Mouse (Mus musculus): ENCODE measurements at regions not wholly inside any gene's neighbourhood (a gene's known extent, or its start where the extent isn't known, plus 50 kb on each side); places are given as distances from the start of the nearest gene placed in this dataset.
A peak's percentile ranks its signal among the peaks of the same experiment; 100 is the strongest.
"Not testable (repeated sequence)": the region's sequence is repeated elsewhere in the genome, so short reads cannot be mapped to it uniquely, and the experiment has no call there.

GRCm38 (mm10) chr15:42082436-42082835, 1948.3 kb downstream of the 9330182O14Rik start:
- no peak for DNase-seq (ENCODE audit: low read depth)

DNA sequence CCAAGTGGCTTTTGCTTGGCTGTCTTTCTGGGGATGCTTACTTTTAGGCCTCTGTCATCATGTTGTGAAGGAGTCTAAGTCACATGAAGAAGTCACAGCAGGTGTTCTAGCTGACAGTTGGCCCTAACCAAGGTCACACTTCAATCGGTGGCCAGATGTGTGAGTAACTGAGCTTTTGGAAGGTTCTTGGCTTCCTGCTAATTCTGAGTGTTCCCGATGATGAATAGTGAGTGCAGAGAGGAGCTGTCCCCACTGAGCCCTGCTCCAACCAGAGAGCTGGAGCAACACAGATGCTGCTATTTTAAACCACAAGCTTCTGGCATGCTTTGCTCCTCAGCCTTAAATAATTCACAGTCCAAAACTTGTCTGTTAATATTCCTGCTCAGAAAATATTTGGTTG, 1966.6 kb downstream of the 9330182O14Rik start:
- peak; percentile 8 for DNase-seq (ENCODE audit: low read depth)

DNA sequence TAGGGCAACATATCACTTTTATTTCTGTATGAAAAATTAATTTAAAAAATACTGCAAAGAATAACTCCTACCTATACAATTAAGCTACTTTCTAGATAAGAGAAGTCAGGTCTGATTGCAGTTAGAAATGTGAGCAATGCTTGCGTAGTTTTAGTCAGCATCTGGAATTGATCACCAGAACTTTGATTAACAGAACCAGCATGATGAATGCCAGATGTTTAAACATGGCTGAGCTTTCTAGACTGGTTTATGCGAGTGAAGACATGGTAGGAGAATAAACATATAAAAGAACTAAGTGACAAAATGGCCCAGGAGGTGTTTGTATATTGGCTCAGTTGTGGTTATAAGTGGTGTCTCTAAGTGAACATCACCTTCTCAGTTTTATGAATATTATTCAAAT, 1970.7 kb downstream of the 9330182O14Rik start:
- peak; percentile 19 for DNase-seq (ENCODE audit: low read depth)

DNA sequence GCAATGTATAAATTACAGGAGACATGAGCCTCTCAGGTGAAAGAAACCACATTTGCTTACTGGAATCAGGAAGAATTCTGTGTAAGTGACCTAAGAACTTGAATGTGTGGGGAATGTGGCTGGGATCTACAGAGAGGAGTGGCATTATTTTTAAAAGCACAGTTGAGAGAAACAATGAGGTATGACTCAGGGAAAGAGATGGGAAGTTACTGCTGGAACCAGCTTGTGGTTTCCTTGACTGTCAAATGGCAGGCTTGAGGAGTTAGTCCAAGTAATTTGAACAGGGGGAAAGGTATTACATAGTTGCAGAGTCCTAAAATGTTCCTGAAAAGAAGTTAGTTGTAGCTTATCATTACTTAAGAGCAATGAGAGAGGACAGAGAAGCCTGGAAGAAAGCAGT, 1972.9 kb downstream of the 9330182O14Rik start:
- peak; percentile 16 for DNase-seq (ENCODE audit: low read depth)

- DNase-seq (ENCODE audit: low read depth) = no peak
Observed at GRCm38 (mm10) chr15:42111811-42112210, 1977.6 kb downstream of the 9330182O14Rik start.

GRCm38 (mm10) chr15:42127471-42127870, 1993.3 kb downstream of the 9330182O14Rik start:
- DNase-seq (ENCODE audit: low read depth) = no peak

DNA sequence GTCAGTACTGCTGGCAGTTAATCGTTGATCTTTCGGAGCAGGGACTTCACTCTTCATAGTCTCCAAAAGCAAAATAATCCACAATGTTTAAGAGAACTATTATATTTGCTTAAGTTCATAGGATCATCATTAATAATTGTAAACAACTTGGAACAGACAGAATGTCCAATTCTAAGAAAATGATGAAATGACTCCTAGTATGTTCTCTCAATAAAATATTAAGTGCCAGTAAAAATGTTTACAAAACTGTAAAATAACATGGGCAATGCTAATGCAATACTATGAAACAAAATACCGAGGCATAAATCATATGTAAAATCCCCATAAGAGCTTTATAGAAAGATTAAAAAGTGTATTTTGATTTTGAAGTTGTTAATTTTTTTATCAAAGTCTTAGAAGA, 1994.8 kb downstream of the 9330182O14Rik start:
- no peak for DNase-seq (ENCODE audit: low read depth)

GRCm38 (mm10) chr15:42166546-42166945, 2032.4 kb downstream of the 9330182O14Rik start:
- no peak for DNase-seq (ENCODE audit: low read depth)

DNA sequence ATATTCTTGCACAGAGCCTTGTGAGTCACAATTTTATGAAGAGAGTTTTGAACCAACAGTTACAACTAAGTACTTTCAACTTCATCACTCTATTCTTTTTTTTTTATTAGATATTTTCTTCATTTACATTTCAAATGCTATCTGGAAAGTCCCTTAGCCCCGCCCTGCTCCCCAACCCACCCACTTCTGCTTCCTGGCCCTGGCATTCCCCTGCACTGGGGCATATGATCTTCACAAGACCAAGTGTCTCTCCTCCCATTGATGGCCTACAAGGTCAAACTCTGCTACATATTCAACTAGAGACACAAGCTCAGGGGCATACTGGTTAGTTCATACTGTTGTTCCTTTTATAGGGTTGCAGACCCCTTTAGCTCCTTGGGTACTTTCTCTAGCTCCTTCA, 2043.6 kb downstream of the 9330182O14Rik start:
- DNase-seq (ENCODE audit: low read depth) = not testable (repeated sequence)

DNA sequence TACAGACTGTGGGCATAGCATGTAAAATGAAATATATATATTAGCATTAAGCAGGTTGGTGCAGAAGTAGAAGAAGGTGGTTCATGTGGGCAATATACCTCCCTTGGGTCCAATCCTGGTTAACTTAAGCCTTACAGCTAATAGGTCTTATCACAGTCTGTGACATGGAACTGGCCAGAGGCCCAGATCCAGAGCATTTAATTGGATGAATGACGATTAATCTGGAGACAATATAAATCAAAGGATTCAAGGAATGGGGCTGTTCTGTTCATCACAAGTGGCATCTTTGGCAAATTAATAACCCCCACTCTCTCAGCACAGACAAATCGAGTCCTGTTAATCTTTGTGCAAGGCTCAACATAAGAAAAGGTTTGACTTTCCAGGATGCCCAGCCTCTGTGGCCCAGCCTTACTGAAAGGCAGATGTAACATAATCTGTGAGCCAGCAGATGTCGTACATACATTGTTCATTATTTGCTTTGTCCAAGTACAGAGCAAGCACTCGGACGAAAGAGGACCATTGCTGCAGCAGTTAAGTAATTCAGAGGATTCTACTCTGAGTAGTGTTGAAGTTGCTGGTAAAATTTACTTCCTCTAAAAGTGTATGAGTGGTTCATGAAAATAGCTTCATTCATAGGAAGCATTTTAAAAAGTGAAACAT, 2073.2 kb downstream of the 9330182O14Rik start:
- peak; percentile 19 for DNase-seq (ENCODE audit: low read depth)

DNA sequence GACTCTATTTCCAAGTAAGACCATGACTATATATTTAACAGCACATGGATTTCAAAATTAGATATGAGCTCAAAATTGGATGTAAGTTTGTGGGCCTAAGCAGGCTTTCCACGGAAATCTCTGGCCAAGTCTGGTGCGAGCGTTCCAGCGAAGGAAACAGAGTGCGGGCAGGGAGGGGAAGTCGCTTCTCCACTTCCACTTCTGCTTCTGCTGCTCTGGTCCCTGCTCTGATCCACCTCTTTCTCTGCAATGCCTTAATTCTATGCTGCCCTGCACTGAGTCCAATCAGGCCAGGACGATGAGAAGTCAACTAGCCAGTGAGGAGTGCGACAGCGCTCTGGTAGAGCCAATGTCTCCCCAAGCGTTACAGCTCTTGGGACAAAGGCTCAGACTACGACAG, 2085.3 kb downstream of the 9330182O14Rik start:
- no peak for DNase-seq (ENCODE audit: low read depth)

DNA sequence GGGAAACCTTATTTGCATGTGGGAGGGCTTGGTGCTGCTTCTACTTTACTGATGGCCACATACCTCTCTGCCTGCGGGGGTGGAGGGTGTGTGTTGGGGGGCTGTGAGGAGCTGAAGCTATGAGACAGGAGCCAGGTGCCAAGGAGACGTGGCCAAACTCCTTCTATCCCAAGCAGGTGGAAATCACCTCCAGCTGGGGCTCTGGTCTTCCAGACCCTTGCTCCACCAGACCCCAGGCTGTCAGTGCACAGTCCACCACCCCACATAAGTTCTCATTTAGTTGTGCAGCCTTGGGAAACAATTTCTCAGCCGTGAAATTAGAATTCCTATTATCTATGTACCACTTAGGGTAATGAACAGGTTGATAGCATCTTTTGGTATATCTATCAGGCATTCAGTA, 2085.8 kb downstream of the 9330182O14Rik start:
- no peak for DNase-seq (ENCODE audit: low read depth)

GRCm38 (mm10) chr15:42225006-42225405, 2090.8 kb downstream of the 9330182O14Rik start:
- no peak for DNase-seq (ENCODE audit: low read depth)

GRCm38 (mm10) chr15:42231692-42232091, 2097.5 kb downstream of the 9330182O14Rik start:
- DNase-seq (ENCODE audit: low read depth) = no peak

DNA sequence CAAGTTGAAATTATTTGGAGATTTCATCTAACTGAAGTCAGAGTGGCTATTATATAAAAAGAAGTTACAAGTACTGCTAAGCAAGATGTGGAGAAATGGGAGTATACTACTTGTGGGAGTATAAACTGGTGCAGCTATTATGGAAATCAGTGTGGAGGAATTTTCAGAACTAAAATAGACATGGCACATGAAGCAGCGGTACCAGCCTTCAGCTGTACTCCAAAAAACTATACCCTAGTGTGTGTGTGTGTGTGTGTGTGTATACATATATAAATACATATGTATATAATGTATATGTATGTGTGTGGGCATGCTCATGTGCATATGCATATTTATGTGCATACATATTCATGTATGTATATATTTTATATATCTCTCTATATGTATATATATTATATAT, 2112.6 kb downstream of the 9330182O14Rik start:
- DNase-seq (ENCODE audit: low read depth) = no peak

GRCm38 (mm10) chr15:42252730-42253330, 2118.7 kb downstream of the 9330182O14Rik start:
- DNase-seq (ENCODE audit: low read depth) = no peak

- DNase-seq (ENCODE audit: low read depth) = no peak
Observed at GRCm38 (mm10) chr15:42256343-42256742, 2122.2 kb downstream of the 9330182O14Rik start.

DNA sequence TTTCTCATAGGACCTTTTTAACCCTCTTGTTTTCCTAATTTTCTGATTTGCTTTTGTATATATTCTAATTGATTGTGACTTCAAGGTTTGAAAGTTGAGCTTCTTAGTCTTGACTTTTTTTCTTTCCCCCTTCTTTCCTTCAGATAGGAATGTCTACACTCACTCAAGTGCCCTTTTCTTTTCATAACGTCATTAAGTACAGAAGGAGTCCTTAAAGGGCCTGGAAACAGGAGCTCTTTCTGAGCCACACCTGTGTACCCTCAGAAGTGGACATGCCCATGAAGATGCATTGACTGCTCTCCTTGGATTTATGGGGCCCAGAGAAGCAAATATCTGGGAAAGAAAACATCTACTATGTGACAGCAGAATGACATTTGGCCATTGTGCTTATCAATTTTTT, 2141.0 kb downstream of the 9330182O14Rik start:
- DNase-seq (ENCODE audit: low read depth) = no peak

- DNase-seq (ENCODE audit: low read depth) = no peak
Observed at GRCm38 (mm10) chr15:42277247-42277646, 2143.1 kb downstream of the 9330182O14Rik start.

DNA sequence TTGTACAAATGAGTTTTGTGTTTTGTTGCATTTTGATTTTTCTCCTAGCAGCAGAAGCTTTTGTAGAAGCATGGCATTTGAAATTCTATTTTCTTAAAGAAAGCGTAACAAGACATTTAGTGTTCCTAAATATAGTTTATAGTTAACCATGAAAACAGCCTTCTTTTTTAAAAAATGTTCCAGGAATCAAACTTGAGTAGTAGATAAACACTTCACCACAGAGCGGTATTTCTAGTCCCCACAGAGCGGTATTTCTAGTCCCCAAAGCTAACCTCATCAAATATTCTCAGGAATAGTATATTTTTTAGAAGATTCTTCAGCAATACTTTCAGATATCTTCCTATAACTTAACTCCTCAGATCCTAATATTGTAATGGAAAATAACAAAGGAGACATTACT, 2146.6 kb downstream of the 9330182O14Rik start:
- DNase-seq (ENCODE audit: low read depth) = no peak

GRCm38 (mm10) chr15:42296406-42296805, 2162.2 kb downstream of the 9330182O14Rik start:
- no peak for DNase-seq (ENCODE audit: low read depth)

DNA sequence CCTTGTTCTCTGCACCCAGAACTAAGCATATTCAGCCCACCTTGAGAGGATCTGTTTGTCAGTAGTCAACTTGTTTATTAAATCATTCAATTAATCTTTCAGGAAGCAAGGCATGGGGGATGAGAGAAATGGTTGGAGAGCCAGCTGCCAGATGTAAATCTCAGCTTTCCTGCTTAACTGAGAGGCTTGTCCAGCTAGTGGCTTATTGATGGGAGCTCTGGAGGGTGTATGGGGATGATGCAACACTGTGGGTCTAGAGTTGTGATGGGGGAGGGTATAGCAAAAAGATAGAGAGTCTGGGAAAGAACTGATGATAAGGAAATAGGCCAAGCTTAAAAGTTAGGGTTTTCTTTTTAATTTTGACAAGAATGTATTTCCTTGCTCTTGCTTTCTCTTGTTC, 2163.3 kb downstream of the 9330182O14Rik start:
- DNase-seq (ENCODE audit: low read depth) = no peak

DNA sequence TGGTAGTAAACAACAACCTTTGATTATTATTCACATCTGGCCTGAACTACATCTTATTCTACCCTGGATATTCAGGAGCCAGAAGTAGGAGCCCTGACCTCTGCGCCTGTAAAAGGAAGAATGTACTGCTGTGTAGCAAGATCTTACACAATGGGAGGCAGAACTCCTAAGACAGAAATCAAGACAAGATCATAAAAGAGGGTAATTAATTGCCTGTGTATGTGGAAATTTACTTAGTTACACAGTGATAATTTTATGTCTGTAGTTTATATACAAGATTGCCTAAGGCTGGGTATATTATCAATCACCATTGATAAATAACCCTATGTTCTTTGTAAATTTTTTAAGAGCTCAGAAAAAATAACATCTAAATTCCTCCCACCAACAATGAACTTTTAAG, 2167.8 kb downstream of the 9330182O14Rik start:
- DNase-seq (ENCODE audit: low read depth) = no peak

DNA sequence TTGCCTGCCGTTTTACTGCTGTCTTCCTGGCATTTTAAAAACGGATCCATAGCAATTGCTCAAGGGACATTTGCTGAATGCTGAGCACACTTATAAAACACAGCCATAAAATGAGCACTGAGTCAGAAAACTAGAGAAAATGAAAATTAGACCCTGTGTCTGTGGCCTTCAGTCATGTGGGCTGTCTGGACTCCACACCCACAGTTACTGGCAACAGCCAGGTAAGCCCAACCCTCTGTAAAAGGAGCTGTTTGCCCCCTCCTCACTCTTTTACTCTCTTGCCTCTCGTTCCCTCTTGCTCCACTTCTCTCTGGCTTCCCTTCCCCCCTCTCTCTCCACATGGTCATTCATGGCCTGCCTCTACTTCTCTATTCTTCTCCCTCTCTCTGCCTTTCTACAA, 2169.9 kb downstream of the 9330182O14Rik start:
- no peak for DNase-seq (ENCODE audit: low read depth)

All from fibroblast of lung, adult 2 months (primary cell).